Mouse (Mus musculus) stomach, embryonic 15.5 days (tissue): ENCODE data around the gene Mtor. TPM values are rescaled to one million over a fixed set of nuclear protein-coding genes. Genes with fewer than 3 reads are reported as not detected.

Experiments used
- ATAC-seq: fragments of 200-750 bp; cut with Nextera tagmentation; 2 replicates; pipeline ENCODE4 v1.8.0; 2017; ENCODE audit warnings: low read depth, moderate number of reproducible peaks, moderate TSS enrichment; ENCODE audit not compliant: insufficient read depth, low FRiP score
- H3K27ac ChIP-seq: fragments of 300-500 bp; sonication (generic); 2 replicates; pipeline ENCODE4 v1.5.1; 2015; ENCODE audit warnings: mild to moderate bottlenecking, inconsistent platforms
- H3K27me3 ChIP-seq: fragments of 300-500 bp; sonication (generic); replicated peaks from 2 replicates; pipeline ENCODE4 v1.6.1; 2015; ENCODE audit warnings: inconsistent platforms
- H3K36me3 ChIP-seq: fragments of 300-500 bp; sonication (generic); 2 replicates; pipeline ENCODE4 v1.6.1; 2015; ENCODE audit warnings: inconsistent platforms
- H3K4me1 ChIP-seq: fragments of 300-500 bp; sonication (generic); 2 replicates; pipeline ENCODE4 v1.6.1; 2015; ENCODE audit warnings: inconsistent platforms
- H3K4me2 ChIP-seq: fragments of 300-500 bp; sonication (generic); 2 replicates; pipeline ENCODE4 v1.6.1; 2015; ENCODE audit warnings: mild to moderate bottlenecking, inconsistent platforms
- H3K4me3 ChIP-seq: fragments of 300-500 bp; sonication (generic); replicated peaks from 2 replicates; pipeline ENCODE4 v1.5.1; 2015; ENCODE audit warnings: inconsistent platforms
- H3K9ac ChIP-seq: fragments of 300-500 bp; sonication (generic); 2 replicates; pipeline ENCODE4 v1.6.1; 2015; ENCODE audit warnings: inconsistent platforms
- H3K9me3 ChIP-seq: fragments of 300-500 bp; sonication (generic); 2 replicates; pipeline ENCODE4 v1.6.1; 2016; ENCODE audit warnings: inconsistent platforms
- WGBS: fragments of 180-500 bp; shearing (Covaris S2); methylation state at CpG from one replicate; pipeline ENCODE4 v1.1.7; 2015; 5-methylcytosine and 5-hydroxymethylcytosine counted together
- polyA plus RNA-seq: library from polyadenylated mRNA; unstranded; fragments of >200 nt; fragmentation: Nextera tagmentation; extraction: Ambion mirVana; gene quantifications from 2 replicates; pipeline ENCODE4 v1.2.1, GENCODE M21; 2015

Mtor gene
- polyA plus RNA-seq = 12.3 and 14.4 TPM in 2 replicates

- under 1% methylated on average over 56 of the region's 56 CpGs for WGBS
- Histone ChIP-seq H3K9ac (peak within 1 kb of the TSS; percentile 81), H3K27me3 (no peaks in the 10 kb centered on the region), H3K36me3 (peaks cover 8% of the 10 kb centered on the region; the same call in 1 of the 2 replicates), H3K4me1 (peaks cover 21% of the 10 kb centered on the region), H3K4me3 (peak within 1 kb of the TSS; percentile 99), H3K9me3 (no peaks in the 10 kb centered on the region), H3K4me2 (peak within 1 kb of the TSS; percentile 76), H3K27ac (peak within 1 kb of the TSS; percentile 63)
- ATAC-seq = peak; percentile 94
Measured at GRCm38 (mm10) chr4:148448179-148448852, at the start of gene Mtor. TSS of gene Mtor (plus strand) at chr4:148448611.

GRCm38 (mm10) chr4:148399437-148400094, 48.8 kb upstream of the Mtor start:
- no peaks in the 10 kb centered on the region for H3K36me3 ChIP-seq
- 0 out of 2 replicates have a peak, but pooled peaks cover 6% of the 10 kb centered on the region for H3K4me1 ChIP-seq
- H3K9me3 ChIP-seq = no peaks in the 10 kb centered on the region
- H3K4me2 ChIP-seq = no peak overlapping the region
- H3K27me3 ChIP-seq = peaks cover 17% of the 10 kb centered on the region
- 57% methylated on average over 9 of the region's 9 CpGs for WGBS
- no peak overlapping the region for H3K9ac ChIP-seq
- no peak overlapping the region for H3K4me3 ChIP-seq
- ATAC-seq = no peak
- H3K27ac ChIP-seq = no peak overlapping the region

GRCm38 (mm10) chr4:148403402-148403801, 45.0 kb upstream of the Mtor start:
- Histone ChIP-seq H3K4me1 (0 out of 2 replicates have a peak, but pooled peaks cover 7% of the 10 kb centered on the region), H3K27me3 (peaks cover 38% of the 10 kb centered on the region), H3K4me3 (no peak overlapping the region), H3K9me3 (no peaks in the 10 kb centered on the region), H3K9ac (no peak overlapping the region), H3K27ac (no peak overlapping the region), H3K4me2 (no peak overlapping the region), H3K36me3 (no peaks in the 10 kb centered on the region)
- no peak for ATAC-seq
- WGBS = 14% methylated on average over 12 of the region's 12 CpGs

- Histone ChIP-seq H3K27ac (no peak overlapping the region), H3K4me1 (0 out of 2 replicates have a peak, but pooled peaks cover 7% of the 10 kb centered on the region), H3K9ac (no peak overlapping the region), H3K9me3 (no peaks in the 10 kb centered on the region), H3K36me3 (no peaks in the 10 kb centered on the region), H3K4me3 (no peak overlapping the region), H3K27me3 (peaks cover 38% of the 10 kb centered on the region), H3K4me2 (peak overlapping the region; percentile 6; the same call in 1 of the 2 replicates)
- 6% methylated on average over 11 of the region's 11 CpGs for WGBS
- ATAC-seq = no peak
Measured at GRCm38 (mm10) chr4:148404748-148405147, 43.7 kb upstream of the Mtor start.

GRCm38 (mm10) chr4:148405255-148405788, 43.1 kb upstream of the Mtor start:
- 0 out of 2 replicates have a peak, but pooled peaks cover 7% of the 10 kb centered on the region for H3K4me1 ChIP-seq
- no peaks in the 10 kb centered on the region for H3K36me3 ChIP-seq
- no peaks in the 10 kb centered on the region for H3K9me3 ChIP-seq
- H3K27me3 ChIP-seq = peaks cover 38% of the 10 kb centered on the region
- 0 out of 2 replicates have a peak overlapping the region, but pooled peaks have one; percentile 6 for H3K4me2 ChIP-seq
- no peak overlapping the region for H3K9ac ChIP-seq
- H3K4me3 ChIP-seq = no peak overlapping the region
- no peak overlapping the region for H3K27ac ChIP-seq
- no peak for ATAC-seq
- 9% methylated on average over 13 of the region's 13 CpGs for WGBS

- peaks cover 31% of the 10 kb centered on the region for H3K27me3 ChIP-seq
- H3K4me3 ChIP-seq = no peak overlapping the region
- H3K27ac ChIP-seq = no peak overlapping the region
- WGBS = 67% methylated on average over 10 of the region's 10 CpGs
- H3K36me3 ChIP-seq = no peaks in the 10 kb centered on the region
- ATAC-seq = no peak
- no peaks in the 10 kb centered on the region for H3K9me3 ChIP-seq
- no peak overlapping the region for H3K4me2 ChIP-seq
- H3K4me1 ChIP-seq = 0 out of 2 replicates have a peak, but pooled peaks cover 7% of the 10 kb centered on the region
- H3K9ac ChIP-seq = no peak overlapping the region
Measured at GRCm38 (mm10) chr4:148408256-148408975, 40.0 kb upstream of the Mtor start.

GRCm38 (mm10) chr4:148415575-148415974, 32.8 kb upstream of the Mtor start:
- Histone ChIP-seq H3K9me3 (no peaks in the 10 kb centered on the region), H3K4me2 (no peak overlapping the region), H3K36me3 (no peaks in the 10 kb centered on the region), H3K4me3 (no peak overlapping the region), H3K4me1 (no peaks in the 10 kb centered on the region), H3K9ac (no peak overlapping the region), H3K27me3 (0 out of 2 replicates have a peak, but pooled peaks cover 10% of the 10 kb centered on the region), H3K27ac (no peak overlapping the region)
- ATAC-seq = no peak
- 4% methylated on average over 16 of the region's 16 CpGs for WGBS

- Histone ChIP-seq H3K4me2 (no peak overlapping the region), H3K27me3 (0 out of 2 replicates have a peak, but pooled peaks cover 10% of the 10 kb centered on the region), H3K27ac (no peak overlapping the region), H3K4me3 (no peak overlapping the region), H3K9me3 (no peaks in the 10 kb centered on the region), H3K4me1 (no peaks in the 10 kb centered on the region), H3K36me3 (no peaks in the 10 kb centered on the region), H3K9ac (no peak overlapping the region)
- ATAC-seq = peak; percentile 67
- WGBS = 50% methylated on average over 11 of the region's 11 CpGs
Measured at GRCm38 (mm10) chr4:148417074-148417526, 31.3 kb upstream of the Mtor start.

GRCm38 (mm10) chr4:148417559-148417958, 30.9 kb upstream of the Mtor start:
- Histone ChIP-seq H3K4me2 (no peak overlapping the region), H3K9ac (no peak overlapping the region), H3K27me3 (0 out of 2 replicates have a peak, but pooled peaks cover 10% of the 10 kb centered on the region), H3K36me3 (no peaks in the 10 kb centered on the region), H3K27ac (no peak overlapping the region), H3K4me1 (no peaks in the 10 kb centered on the region), H3K9me3 (no peaks in the 10 kb centered on the region), H3K4me3 (no peak overlapping the region)
- ATAC-seq = no peak
- WGBS = 66% methylated on average over 6 of the region's 6 CpGs

- Histone ChIP-seq H3K27ac (no peak overlapping the region), H3K9ac (no peak overlapping the region), H3K4me2 (no peak overlapping the region), H3K4me1 (no peaks in the 10 kb centered on the region), H3K9me3 (no peaks in the 10 kb centered on the region), H3K27me3 (no peaks in the 10 kb centered on the region), H3K36me3 (no peaks in the 10 kb centered on the region), H3K4me3 (no peak overlapping the region)
- WGBS = 72% methylated on average over 10 of the region's 10 CpGs
- ATAC-seq = no peak
Measured at GRCm38 (mm10) chr4:148426950-148427850, 21.2 kb upstream of the Mtor start.

GRCm38 (mm10) chr4:148428544-148428943, 19.9 kb upstream of the Mtor start:
- ATAC-seq = no peak
- Histone ChIP-seq H3K36me3 (no peaks in the 10 kb centered on the region), H3K4me1 (no peaks in the 10 kb centered on the region), H3K27me3 (no peaks in the 10 kb centered on the region), H3K4me3 (no peak overlapping the region), H3K27ac (no peak overlapping the region), H3K9me3 (no peaks in the 10 kb centered on the region), H3K4me2 (no peak overlapping the region), H3K9ac (no peak overlapping the region)
- 76% methylated on average over 5 of the region's 5 CpGs for WGBS
